18 mouse cellular contexts compared by ENCODE assay signal in the genomic region with DNA sequence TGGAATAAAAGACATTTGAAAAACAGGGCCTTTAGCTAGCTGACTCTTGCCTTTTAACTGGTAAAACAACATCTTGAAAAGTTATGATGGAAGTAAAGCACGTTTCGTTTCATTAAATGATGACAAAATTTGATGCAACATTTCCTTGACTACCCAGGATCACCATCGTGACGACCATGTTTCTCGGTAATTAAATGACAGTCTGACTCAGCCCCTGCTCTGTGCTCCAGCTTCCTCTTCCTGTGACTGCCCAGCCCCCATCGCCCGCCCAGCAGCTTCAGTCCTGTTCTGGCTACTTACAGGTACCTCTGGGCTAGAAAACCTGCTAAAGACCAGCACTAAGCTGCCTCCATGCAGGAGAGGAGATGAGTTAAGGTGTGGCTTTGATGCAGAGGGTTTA.
DNase-seq lines count a peak whose midpoint lies in the region; ATAC-seq lines count a peak whose summit lies in the region.
"Had no signal": no experiment of that assay in that cellular context is flagged by ENCODE, and none has a peak within 500 bp of the region (broad histone marks: within the 10 kb centered on the region; RNA-seq: fewer than 3 reads in every experiment).

No protein-coding gene starts in this region.

- WGBS in forebrain, embryonic 16.5 days, result 92% methylated on average over 7 of the region's 7 CpGs
- WGBS in midbrain, embryonic 16.5 days, result 91% methylated on average over 7 of the region's 7 CpGs

- peak; percentile 62 for ATAC-seq in CD4-positive, CD25-positive, alpha-beta regulatory T cell, adult 4 months
- no peak for ATAC-seq in forebrain, embryonic 16.5 days
- ATAC-seq in midbrain, embryonic 16.5 days, result no peak
- ATAC-seq: activated CD4-positive, CD25-positive, alpha-beta regulatory T cell, adult 4 months; forebrain, embryonic 13.5 days; forebrain, embryonic 15.5 days; Patski had no signal

- no peaks in the 10 kb centered on the region for H3K4me1 ChIP-seq in forebrain, embryonic 16.5 days (replicated peaks; ENCODE audit: control insufficient read depth, insufficient read depth, low read length)
- H3K4me1 ChIP-seq in midbrain, embryonic 16.5 days (ENCODE audit: control insufficient read depth, insufficient read depth, low read length), result no peaks in the 10 kb centered on the region
- H3K4me1 ChIP-seq: embryonic facial prominence, embryonic 10.5 days; embryonic facial prominence, embryonic 12.5 days; forebrain, embryonic 13.5 days; forebrain, embryonic 15.5 days had no signal

- no peak overlapping the region for H3K4me2 ChIP-seq in forebrain, embryonic 16.5 days (ENCODE audit: low read length)
- H3K4me2 ChIP-seq in midbrain, embryonic 16.5 days (ENCODE audit: low read length), result no peak overlapping the region
- H3K4me2 ChIP-seq: embryonic facial prominence, embryonic 12.5 days; forebrain, embryonic 13.5 days; forebrain, embryonic 15.5 days had no signal

- no peak overlapping the region for H3K4me3 ChIP-seq in forebrain, embryonic 16.5 days (replicated peaks; ENCODE audit: low read length)
- H3K4me3 ChIP-seq in midbrain, embryonic 16.5 days (ENCODE audit: low read depth, low read length), result no peak overlapping the region
- H3K4me3 ChIP-seq: embryonic facial prominence, embryonic 10.5 days; embryonic facial prominence, embryonic 12.5 days; forebrain, embryonic 13.5 days; forebrain, embryonic 15.5 days had no signal

- H3K9ac ChIP-seq in forebrain, embryonic 16.5 days (replicated peaks; ENCODE audit: low read depth, low read length), result no peak overlapping the region
- no peak overlapping the region for H3K9ac ChIP-seq in midbrain, embryonic 16.5 days (ENCODE audit: low read depth, low read length)
- H3K9ac ChIP-seq: embryonic facial prominence, embryonic 12.5 days; forebrain, embryonic 13.5 days; forebrain, embryonic 15.5 days had no signal

- peaks cover 2% of the 10 kb centered on the region; the same call in 1 of the 2 replicates for H3K9me3 ChIP-seq in forebrain, embryonic 16.5 days (ENCODE audit: control insufficient read depth, low read length)
- H3K9me3 ChIP-seq in midbrain, embryonic 16.5 days (replicated peaks; ENCODE audit: control insufficient read depth, low read length, poor library complexity, severe bottlenecking), result no peaks in the 10 kb centered on the region
- H3K9me3 ChIP-seq: embryonic facial prominence, embryonic 12.5 days; forebrain, embryonic 13.5 days; forebrain, embryonic 15.5 days had no signal

- no peaks in the 10 kb centered on the region for H3K27me3 ChIP-seq in forebrain, embryonic 16.5 days (replicated peaks; ENCODE audit: control insufficient read depth, insufficient read depth, low read length)
- no peaks in the 10 kb centered on the region for H3K27me3 ChIP-seq in midbrain, embryonic 16.5 days (ENCODE audit: control insufficient read depth, insufficient read depth, low read depth, low read length)
- H3K27me3 ChIP-seq: embryonic facial prominence, embryonic 12.5 days; forebrain, embryonic 13.5 days; forebrain, embryonic 15.5 days; Patski had no signal

- no peak overlapping the region for H3K27ac ChIP-seq in forebrain, embryonic 16.5 days (ENCODE audit: low read length)
- no peak overlapping the region for H3K27ac ChIP-seq in midbrain, embryonic 16.5 days (ENCODE audit: low read length)
- H3K27ac ChIP-seq: embryonic facial prominence, embryonic 10.5 days; embryonic facial prominence, embryonic 12.5 days; forebrain, embryonic 13.5 days; forebrain, embryonic 15.5 days had no signal

- DNase-seq in 416B (ENCODE audit: low read depth), result peak; percentile 44
- peak; percentile 18 for DNase-seq in induced T-regulatory cell, adult 2 months (ENCODE audit: low read depth)
- DNase-seq: adrenal gland, adult 8-10 months; adrenal gland, postnatal 14 days; cerebellum, adult 11 months; cerebellum, adult 2 months; cerebellum, adult 9-10 months; cerebellum, postnatal 10 days; cerebellum, postnatal 25 days had no signal

- no peaks in the 10 kb centered on the region for H3K36me3 ChIP-seq in forebrain, embryonic 16.5 days (ENCODE audit: control insufficient read depth, insufficient read depth)
- H3K36me3 ChIP-seq in midbrain, embryonic 16.5 days (ENCODE audit: control insufficient read depth, insufficient read depth, low read length), result peaks cover 2% of the 10 kb centered on the region
